Mouse (Mus musculus): ENCODE results near the gene Duoxa1.

The Duoxa1 gene

DNA sequence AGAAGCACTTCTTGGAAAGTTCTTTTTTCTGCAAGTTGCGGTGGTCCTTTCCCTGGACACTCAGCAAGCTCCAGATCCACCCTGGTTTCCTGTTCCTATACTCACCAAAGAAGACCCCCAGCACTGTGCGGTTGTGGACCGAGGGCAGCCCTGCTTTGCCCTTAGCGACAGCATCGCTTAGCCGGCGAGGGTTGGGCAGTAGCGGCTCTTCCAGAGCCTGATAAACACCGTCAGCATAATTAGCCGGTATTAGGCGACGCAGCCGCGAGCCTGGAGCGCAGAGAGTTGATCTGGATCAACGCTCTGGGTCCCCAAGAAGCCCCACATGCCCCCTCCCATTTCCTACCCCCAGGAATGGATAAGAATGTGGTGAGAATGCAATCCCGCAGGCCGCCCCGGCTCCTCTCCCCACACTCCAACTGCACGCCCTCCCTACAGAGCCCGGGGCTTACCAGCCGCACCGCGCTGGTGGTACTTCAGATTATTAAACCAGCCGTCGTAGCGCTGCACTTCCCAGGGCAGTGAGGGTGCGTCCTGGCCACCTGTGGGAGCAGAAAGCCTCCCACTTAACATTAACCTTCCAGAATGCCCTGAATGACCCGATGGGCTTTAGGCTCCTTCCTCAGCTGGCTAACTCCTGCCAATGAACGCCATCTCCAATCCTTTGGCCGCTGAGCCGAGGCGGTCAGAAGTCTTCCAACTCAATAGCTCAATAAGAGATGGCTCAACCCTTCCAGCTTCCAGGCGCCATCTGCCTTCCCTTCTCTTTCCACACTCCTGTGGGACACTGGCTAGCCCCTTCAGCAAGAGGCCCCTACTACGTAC is 16.0 kb downstream of the Duoxa1 start:
- no peak for DNase-seq

DNA sequence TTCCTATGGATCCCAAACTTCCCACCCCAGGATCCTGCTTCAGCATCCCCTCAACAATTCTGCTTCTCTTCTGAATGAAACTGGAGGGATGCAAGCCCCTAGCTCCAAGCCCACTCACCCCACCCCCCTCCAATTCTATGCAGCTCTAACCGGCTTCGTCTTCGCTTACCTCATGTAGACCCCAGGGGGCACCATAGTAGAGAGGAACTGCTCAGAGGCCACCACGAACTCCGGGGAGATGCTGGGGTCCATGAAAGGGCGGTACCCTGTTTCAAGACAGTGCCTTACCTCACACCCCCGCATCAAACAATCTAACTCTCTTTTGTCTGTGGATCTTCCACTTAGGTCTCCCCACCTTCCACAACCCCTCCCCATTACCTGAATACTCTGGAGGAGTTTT is 18.6 kb downstream of the Duoxa1 start:
- DNase-seq: no peak

- DNase-seq: no peak
Observed at GRCm38 (mm10) chr2:122286137-122286536, 27.4 kb downstream of the Duoxa1 start.

GRCm38 (mm10) chr2:122284091-122284490 is 29.4 kb downstream of the Duoxa1 start:
- DNase-seq: no peak

- no peak for DNase-seq
Observed at GRCm38 (mm10) chr2:122278769-122279168, 34.8 kb downstream of the Duoxa1 start.

- no peak for DNase-seq
Observed at GRCm38 (mm10) chr2:122266407-122267193, 46.9 kb downstream of the Duoxa1 start.

DNA sequence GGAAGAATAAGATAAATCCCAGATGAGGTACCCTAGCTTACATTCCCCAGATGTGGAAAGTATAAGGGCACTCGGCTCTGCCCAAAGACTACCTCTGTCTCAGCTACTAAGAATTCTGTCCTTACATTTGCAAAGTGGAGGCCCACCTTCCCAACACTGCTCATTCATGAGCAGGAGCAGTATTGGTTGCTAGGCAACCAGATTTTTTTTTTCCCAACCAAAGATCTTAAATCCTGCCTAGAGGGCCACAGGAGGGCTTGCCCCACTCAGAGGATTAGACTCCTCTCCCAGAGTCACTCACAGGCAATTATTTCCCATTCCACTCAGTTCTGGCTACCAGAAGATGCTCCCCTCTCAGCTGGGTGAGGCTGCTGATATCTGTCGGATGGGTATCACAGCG is 48.8 kb downstream of the Duoxa1 start:
- DNase-seq: no peak

- no peak for DNase-seq
Observed at GRCm38 (mm10) chr2:122260729-122261128, 52.8 kb downstream of the Duoxa1 start.

- peak; percentile 61 for DNase-seq
Observed at GRCm38 (mm10) chr2:122255997-122256396, 57.5 kb downstream of the Duoxa1 start.

Data from right cerebral cortex, adult 18-20 months (tissue).